Mouse (Mus musculus) intestine, embryonic 15.5 days (tissue): ENCODE data around the gene Scai. TPM values are rescaled to one million over a fixed set of nuclear protein-coding genes. Genes with fewer than 3 reads are reported as not detected.

Experiments used
- ATAC-seq: fragments of 200-750 bp; cut with Nextera tagmentation; 2 replicates; pipeline ENCODE4 v1.8.0; 2017; ENCODE audit warnings: moderate TSS enrichment, moderate library complexity
- H3K27ac ChIP-seq: fragments of 300-500 bp; sonication (generic); 2 replicates; pipeline ENCODE4 v1.5.1; 2015; ENCODE audit warnings: mild to moderate bottlenecking, inconsistent platforms
- H3K27me3 ChIP-seq: fragments of 300-500 bp; sonication (generic); replicated peaks from 2 replicates; pipeline ENCODE4 v1.6.1; 2015; ENCODE audit warnings: inconsistent platforms
- H3K36me3 ChIP-seq: fragments of 300-500 bp; sonication (generic); 2 replicates; pipeline ENCODE4 v1.6.1; 2015; ENCODE audit warnings: inconsistent platforms
- H3K4me1 ChIP-seq: fragments of 300-500 bp; sonication (generic); replicated peaks from 2 replicates; pipeline ENCODE4 v1.6.1; 2015; ENCODE audit warnings: inconsistent platforms
- H3K4me2 ChIP-seq: fragments of 300-500 bp; sonication (generic); replicated peaks from 2 replicates; pipeline ENCODE4 v1.6.1; 2015; ENCODE audit warnings: mild to moderate bottlenecking, inconsistent platforms
- H3K4me3 ChIP-seq: fragments of 300-500 bp; sonication (generic); replicated peaks from 2 replicates; pipeline ENCODE4 v1.5.1; 2015; ENCODE audit warnings: inconsistent platforms
- H3K9ac ChIP-seq: fragments of 300-500 bp; sonication (generic); 2 replicates; pipeline ENCODE4 v1.6.1; 2015; ENCODE audit warnings: inconsistent platforms
- H3K9me3 ChIP-seq: fragments of 300-500 bp; sonication (generic); 2 replicates; pipeline ENCODE4 v1.6.1; 2016; ENCODE audit warnings: inconsistent platforms
- WGBS: fragments of 180-500 bp; shearing (Covaris S2); methylation state at CpG from one replicate; pipeline ENCODE4 v1.1.7; 2015; 5-methylcytosine and 5-hydroxymethylcytosine counted together
- polyA plus RNA-seq: library from polyadenylated mRNA; unstranded; fragments of >200 nt; fragmentation: Nextera tagmentation; extraction: Ambion mirVana; gene quantifications from 2 replicates; pipeline ENCODE4 v1.2.1, GENCODE M21; 2015

The Scai gene
- polyA plus RNA-seq, 1 experiment from 2014 or later: 6.7 TPM

GRCm38 (mm10) chr2:39185942-39186341, 4.6 kb downstream of the Scai start:
- Histone ChIP-seq H3K27me3 (no peaks in the 10 kb centered on the region), H3K9ac (no peak overlapping the region), H3K4me1 (peaks cover 1% of the 10 kb centered on the region; the same call in 1 of the 2 replicates), H3K27ac (no peak overlapping the region), H3K9me3 (no peaks in the 10 kb centered on the region), H3K36me3 (no peaks in the 10 kb centered on the region), H3K4me2 (no peak overlapping the region), H3K4me3 (no peak overlapping the region)
- ATAC-seq: no peak
- WGBS: 76% methylated on average over 3 of the region's 3 CpGs

DNA sequence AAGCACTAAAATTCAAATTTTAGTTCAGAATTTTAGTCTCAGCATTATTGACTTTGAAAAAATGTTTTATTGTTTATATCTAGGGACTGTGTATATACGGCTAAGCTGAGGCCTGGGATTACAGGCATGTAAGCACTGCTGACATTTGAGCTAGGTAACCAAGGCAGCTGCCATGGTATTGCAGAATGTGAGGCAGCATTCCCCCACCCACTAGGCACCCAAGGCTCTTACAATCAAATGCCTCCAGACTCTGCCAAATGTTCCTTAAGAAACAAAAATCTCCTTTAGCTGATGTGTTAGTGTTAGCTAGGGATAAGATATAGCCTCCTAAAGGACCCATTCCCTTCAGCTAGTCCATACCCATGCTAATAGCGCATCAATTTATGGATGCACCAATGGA, 6.9 kb downstream of the Scai start:
- no peaks in the 10 kb centered on the region for H3K27me3 ChIP-seq
- WGBS: 84% methylated on average over 2 of the region's 2 CpGs
- no peak overlapping the region for H3K4me3 ChIP-seq
- no peaks in the 10 kb centered on the region for H3K9me3 ChIP-seq
- H3K9ac ChIP-seq: no peak overlapping the region
- H3K4me1 ChIP-seq: no peaks in the 10 kb centered on the region
- ATAC-seq: no peak
- no peak overlapping the region for H3K4me2 ChIP-seq
- no peaks in the 10 kb centered on the region for H3K36me3 ChIP-seq
- no peak overlapping the region for H3K27ac ChIP-seq

DNA sequence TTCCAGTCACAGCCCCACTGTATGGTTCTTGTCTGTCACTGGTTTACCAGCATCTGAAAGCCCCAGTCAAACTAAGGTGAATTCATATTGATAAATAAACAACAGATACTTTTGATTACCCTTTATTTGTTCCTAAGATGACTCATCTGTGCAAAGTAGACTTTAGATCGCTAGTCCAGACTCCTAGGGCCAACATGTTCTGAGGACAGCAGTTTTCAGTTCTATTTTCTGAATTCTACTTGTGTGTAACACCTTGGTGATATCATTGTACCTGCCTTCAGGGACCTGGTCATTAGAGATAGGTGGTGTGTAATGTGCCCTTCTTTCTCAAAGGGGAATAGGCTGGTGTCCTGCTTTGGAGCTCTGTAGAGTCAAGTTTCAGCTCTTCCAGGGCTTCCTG, 29.5 kb downstream of the Scai start:
- Histone ChIP-seq H3K4me1 (no peaks in the 10 kb centered on the region), H3K4me3 (no peak overlapping the region), H3K27me3 (no peaks in the 10 kb centered on the region), H3K4me2 (no peak overlapping the region), H3K9me3 (no peaks in the 10 kb centered on the region), H3K27ac (no peak overlapping the region), H3K36me3 (0 out of 2 replicates have a peak, but pooled peaks cover 4% of the 10 kb centered on the region), H3K9ac (no peak overlapping the region)
- no peak for ATAC-seq
- WGBS: 72% methylated on average over 1 of the region's 1 CpGs

DNA sequence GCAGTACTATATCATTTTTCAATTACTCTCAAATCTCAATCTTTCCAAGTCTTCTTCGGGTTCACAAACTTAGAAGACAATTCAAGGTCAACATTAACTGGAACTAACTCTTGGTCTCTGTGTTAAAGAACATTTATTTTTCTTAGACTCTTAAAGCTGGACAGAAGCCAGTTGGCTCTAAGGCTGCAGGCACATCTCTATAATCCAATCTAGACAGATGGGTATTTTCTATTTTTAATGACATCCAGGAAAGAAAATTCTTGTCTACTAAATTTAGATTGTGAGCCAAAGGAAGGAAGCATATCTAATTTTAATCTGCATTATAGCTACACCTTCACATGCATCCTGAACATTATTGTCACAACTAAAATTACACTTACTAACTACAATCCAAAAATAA, 32.6 kb downstream of the Scai start:
- H3K4me3 ChIP-seq: no peak overlapping the region
- WGBS: 42% methylated on average over 1 of the region's 1 CpGs
- no peaks in the 10 kb centered on the region for H3K4me1 ChIP-seq
- 0 out of 2 replicates have a peak, but pooled peaks cover 4% of the 10 kb centered on the region for H3K36me3 ChIP-seq
- ATAC-seq: no peak
- H3K27ac ChIP-seq: no peak overlapping the region
- H3K9ac ChIP-seq: no peak overlapping the region
- no peak overlapping the region for H3K4me2 ChIP-seq
- H3K27me3 ChIP-seq: no peaks in the 10 kb centered on the region
- no peaks in the 10 kb centered on the region for H3K9me3 ChIP-seq

DNA sequence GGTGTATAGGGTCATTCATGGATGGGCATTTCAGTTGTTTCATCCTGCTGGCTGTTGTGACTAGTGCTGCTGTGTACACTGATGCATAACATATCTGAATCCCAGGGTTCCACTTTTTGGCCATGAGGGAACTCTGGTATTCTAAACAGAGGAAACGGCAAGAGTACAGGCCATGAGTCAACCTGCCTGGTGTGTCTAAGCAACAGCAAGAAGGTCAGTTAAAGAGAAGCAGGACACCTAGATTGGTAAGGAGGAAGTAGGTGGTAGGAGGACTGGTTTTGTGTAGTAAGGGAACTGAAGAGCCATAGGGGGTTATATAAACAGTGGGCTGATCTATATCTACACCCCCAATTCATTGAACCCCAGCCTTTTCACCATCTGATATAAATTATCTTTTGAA, 33.7 kb downstream of the Scai start:
- ATAC-seq: no peak
- 0 out of 2 replicates have a peak, but pooled peaks cover 4% of the 10 kb centered on the region for H3K36me3 ChIP-seq
- 55% methylated on average over 1 of the region's 1 CpGs for WGBS
- no peak overlapping the region for H3K27ac ChIP-seq
- H3K4me3 ChIP-seq: no peak overlapping the region
- no peaks in the 10 kb centered on the region for H3K4me1 ChIP-seq
- no peak overlapping the region for H3K4me2 ChIP-seq
- H3K9me3 ChIP-seq: no peaks in the 10 kb centered on the region
- H3K27me3 ChIP-seq: no peaks in the 10 kb centered on the region
- H3K9ac ChIP-seq: no peak overlapping the region

- 69% methylated on average over 2 of the region's 2 CpGs for WGBS
- Histone ChIP-seq H3K9me3 (no peaks in the 10 kb centered on the region), H3K9ac (no peak overlapping the region), H3K4me2 (no peak overlapping the region), H3K4me1 (no peaks in the 10 kb centered on the region), H3K36me3 (no peaks in the 10 kb centered on the region), H3K27me3 (no peaks in the 10 kb centered on the region), H3K4me3 (no peak overlapping the region), H3K27ac (no peak overlapping the region)
- no peak for ATAC-seq
These were observed 39.6 kb downstream of the Scai start for GRCm38 (mm10) chr2:39150943-39151342.

DNA sequence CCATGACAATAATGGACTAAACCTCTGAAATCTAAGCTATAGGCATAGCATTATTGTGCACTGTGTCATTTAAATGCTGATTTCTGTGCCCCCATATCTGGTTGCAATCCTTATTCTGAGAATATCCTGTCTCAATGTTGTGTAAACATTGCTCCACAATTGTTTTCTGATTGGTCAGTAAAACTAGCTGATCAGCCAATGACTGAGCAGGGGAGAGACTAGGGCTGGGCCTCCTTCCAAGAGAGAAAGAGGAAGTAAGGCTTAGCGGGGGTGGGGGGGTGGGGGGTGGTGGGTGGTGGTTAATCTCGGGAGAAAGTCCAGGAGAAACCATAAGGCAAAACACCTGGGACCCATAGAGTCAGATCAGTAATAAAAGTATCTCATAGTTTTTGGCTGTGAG, 42.5 kb downstream of the Scai start:
- no peak overlapping the region for H3K27ac ChIP-seq
- ATAC-seq: no peak
- no peaks in the 10 kb centered on the region for H3K36me3 ChIP-seq
- H3K4me2 ChIP-seq: no peak overlapping the region
- H3K27me3 ChIP-seq: no peaks in the 10 kb centered on the region
- no peaks in the 10 kb centered on the region for H3K9me3 ChIP-seq
- 43% methylated on average over 2 of the region's 2 CpGs for WGBS
- no peak overlapping the region for H3K9ac ChIP-seq
- H3K4me3 ChIP-seq: no peak overlapping the region
- no peaks in the 10 kb centered on the region for H3K4me1 ChIP-seq

DNA sequence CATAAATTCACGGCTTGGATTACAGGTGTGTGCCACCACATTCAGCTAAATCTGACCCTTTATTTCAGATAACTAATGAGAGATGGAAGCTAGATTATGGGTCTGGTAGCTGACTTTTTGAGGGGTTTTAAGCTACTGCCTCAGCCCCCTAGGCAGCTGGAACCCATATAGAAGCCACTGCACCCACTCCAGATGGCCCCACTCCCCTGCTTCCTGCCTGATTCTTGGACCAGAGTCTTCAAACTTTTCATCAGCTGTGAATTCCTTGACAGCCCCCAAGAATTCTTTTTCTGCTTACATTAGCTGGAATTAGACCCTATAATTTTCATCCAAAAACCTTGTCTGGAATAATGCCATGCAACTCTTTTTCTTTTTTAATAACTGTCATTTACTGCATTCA, 44.1 kb downstream of the Scai start:
- Histone ChIP-seq H3K4me1 (no peaks in the 10 kb centered on the region), H3K4me2 (no peak overlapping the region), H3K4me3 (no peak overlapping the region), H3K9ac (no peak overlapping the region), H3K9me3 (no peaks in the 10 kb centered on the region), H3K36me3 (no peaks in the 10 kb centered on the region), H3K27me3 (no peaks in the 10 kb centered on the region), H3K27ac (no peak overlapping the region)
- WGBS: 90% methylated on average over 1 of the region's 1 CpGs
- no peak for ATAC-seq

DNA sequence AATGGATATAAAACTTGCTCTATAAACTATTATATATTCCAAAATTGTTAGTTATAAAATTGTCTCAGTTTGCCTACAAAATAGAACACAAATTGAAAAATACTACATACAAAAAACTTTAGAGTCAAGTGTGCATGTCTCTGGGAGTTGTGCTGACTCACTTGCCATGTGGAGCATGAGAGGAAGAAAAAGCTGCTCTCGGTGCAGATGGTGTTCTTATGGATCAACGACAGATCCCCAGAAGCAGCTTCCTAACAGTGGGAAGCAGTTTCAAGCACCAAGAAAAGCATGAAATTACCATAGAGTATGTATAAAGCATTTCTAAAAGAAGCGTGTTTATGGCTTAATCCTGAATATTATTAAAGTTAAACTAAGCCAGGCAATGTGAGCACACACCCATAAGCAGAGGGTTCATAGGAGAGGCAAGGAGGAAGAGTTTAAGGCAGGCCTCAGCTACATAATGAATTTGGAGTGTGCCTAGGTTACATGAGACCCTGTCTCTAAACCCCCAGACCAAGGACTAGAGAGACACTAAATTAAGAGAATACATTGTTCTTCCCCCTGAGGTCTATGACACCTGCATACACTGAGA, 48.1 kb downstream of the Scai start:
- H3K36me3 ChIP-seq: no peaks in the 10 kb centered on the region
- no peaks in the 10 kb centered on the region for H3K4me1 ChIP-seq
- no peak for ATAC-seq
- no peaks in the 10 kb centered on the region for H3K27me3 ChIP-seq
- no peak overlapping the region for H3K9ac ChIP-seq
- H3K4me3 ChIP-seq: no peak overlapping the region
- no peak overlapping the region for H3K4me2 ChIP-seq
- no peak overlapping the region for H3K27ac ChIP-seq
- WGBS: 84% methylated on average over 3 of the region's 3 CpGs
- no peaks in the 10 kb centered on the region for H3K9me3 ChIP-seq

- WGBS: 87% methylated on average over 7 of the region's 7 CpGs
- H3K4me2 ChIP-seq: no peak overlapping the region
- no peak overlapping the region for H3K4me3 ChIP-seq
- ATAC-seq: no peak
- no peak overlapping the region for H3K9ac ChIP-seq
- no peak overlapping the region for H3K27ac ChIP-seq
- H3K36me3 ChIP-seq: no peaks in the 10 kb centered on the region
- H3K9me3 ChIP-seq: no peaks in the 10 kb centered on the region
- no peaks in the 10 kb centered on the region for H3K4me1 ChIP-seq
- H3K27me3 ChIP-seq: no peaks in the 10 kb centered on the region
These were observed 49.7 kb downstream of the Scai start for GRCm38 (mm10) chr2:39140586-39141455.

GRCm38 (mm10) chr2:39129526-39130326, 60.8 kb downstream of the Scai start:
- ATAC-seq: no peak
- H3K9ac ChIP-seq: no peak overlapping the region
- 80% methylated on average over 3 of the region's 3 CpGs for WGBS

GRCm38 (mm10) chr2:39124167-39124566, 66.4 kb downstream of the Scai start:
- WGBS: 68% methylated on average over 5 of the region's 5 CpGs

More at GRCm38 (mm10) chr2:39129526-39130326, 60.8 kb downstream of the Scai start:
- H3K4me2 ChIP-seq: no peak overlapping the region
- no peaks in the 10 kb centered on the region for H3K4me1 ChIP-seq
- no peak overlapping the region for H3K4me3 ChIP-seq
- no peaks in the 10 kb centered on the region for H3K27me3 ChIP-seq
- H3K36me3 ChIP-seq: no peaks in the 10 kb centered on the region
- H3K9me3 ChIP-seq: no peaks in the 10 kb centered on the region
- H3K27ac ChIP-seq: no peak overlapping the region

More at GRCm38 (mm10) chr2:39124167-39124566, 66.4 kb downstream of the Scai start:
- Histone ChIP-seq H3K4me1 (no peaks in the 10 kb centered on the region), H3K4me3 (no peak overlapping the region), H3K9me3 (no peaks in the 10 kb centered on the region), H3K4me2 (no peak overlapping the region), H3K27ac (no peak overlapping the region), H3K27me3 (no peaks in the 10 kb centered on the region), H3K9ac (no peak overlapping the region), H3K36me3 (no peaks in the 10 kb centered on the region)
- no peak for ATAC-seq
